Mouse (Mus musculus): ENCODE results near the gene Ston1. TPM values are rescaled to one million over a fixed set of nuclear protein-coding genes. Genes with fewer than 3 reads are reported as not detected.

Gene Ston1
- 9.9 and 10.7 TPM in 2 replicates for polyA plus RNA-seq (2014; fragmentation: Nextera tagmentation; extraction: Ambion mirVana)

DNA sequence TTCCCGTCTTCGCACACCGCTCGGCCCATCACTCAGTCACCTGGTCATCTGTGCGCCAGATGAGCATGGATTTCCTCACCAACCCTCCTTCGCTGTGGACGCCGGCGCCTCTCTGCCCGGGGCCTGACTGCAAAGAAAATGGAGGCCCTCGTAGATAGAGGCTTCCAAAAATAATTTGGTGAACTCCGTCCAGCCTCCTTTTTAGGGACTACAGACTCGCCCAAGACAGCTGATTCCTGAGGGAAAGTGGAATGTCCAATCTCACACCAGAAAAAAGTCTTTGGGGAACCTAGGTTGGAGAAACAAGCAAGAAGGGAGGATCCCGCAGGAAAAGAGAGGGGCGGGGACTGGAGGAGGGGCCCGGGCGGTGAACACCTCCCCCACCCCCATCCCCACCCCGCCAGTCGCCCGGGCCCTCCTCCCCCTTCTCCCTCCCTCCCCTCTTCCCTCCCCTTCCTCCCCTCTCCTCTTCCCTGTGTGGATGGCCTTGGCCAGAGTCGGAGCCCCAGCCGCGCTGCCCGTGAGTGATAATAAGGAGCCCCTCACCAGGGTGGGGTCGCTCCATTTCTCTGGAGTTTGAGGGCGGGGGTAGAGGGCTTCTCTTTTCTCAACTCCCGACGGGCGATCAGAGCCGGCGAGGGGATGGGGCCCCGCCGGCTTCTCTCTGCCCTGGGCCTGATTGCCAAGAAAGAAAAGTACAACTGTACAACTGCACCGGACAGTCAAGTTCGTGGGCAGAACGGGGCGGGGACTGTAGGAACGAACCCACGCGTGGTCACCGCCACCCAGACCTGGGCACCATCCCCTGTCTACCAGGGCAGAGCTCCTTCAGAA is at the start of gene Ston1:
TSS of gene Ston1 (plus strand) at position 463 of the 834 bp plus-strand sequence.
- 1% methylated on average over 41 of the region's 41 CpGs for WGBS
- peak; percentile 91 for ATAC-seq (replicated peaks; ENCODE audit: low FRiP score, low TSS enrichment, low read depth)
- Histone ChIP-seq H3K9me3 (ENCODE audit: control insufficient read depth, low read length) (no peaks in the 10 kb centered on the region), H3K9ac (ENCODE audit: low read length) (peak within 1 kb of the TSS; percentile 67), H3K4me1 (replicated peaks; ENCODE audit: control insufficient read depth, insufficient read depth, low read length) (peaks cover 7% of the 10 kb centered on the region; the same call in 1 of the 2 replicates), H3K4me3 (ENCODE audit: low read depth, low read length) (peak within 1 kb of the TSS; percentile 61), H3K4me2 (ENCODE audit: low read length) (peak within 1 kb of the TSS; percentile 84), H3K27me3 (replicated peaks; ENCODE audit: control insufficient read depth, insufficient read depth, low read length) (no peaks in the 10 kb centered on the region), H3K27ac (ENCODE audit: low read depth) (peak within 1 kb of the TSS; percentile 94), H3K36me3 (ENCODE audit: control insufficient read depth, insufficient read depth, low read length) (no peaks in the 10 kb centered on the region)
- peak; percentile 86 for DNase-seq (ENCODE audit: low spot score)

DNA sequence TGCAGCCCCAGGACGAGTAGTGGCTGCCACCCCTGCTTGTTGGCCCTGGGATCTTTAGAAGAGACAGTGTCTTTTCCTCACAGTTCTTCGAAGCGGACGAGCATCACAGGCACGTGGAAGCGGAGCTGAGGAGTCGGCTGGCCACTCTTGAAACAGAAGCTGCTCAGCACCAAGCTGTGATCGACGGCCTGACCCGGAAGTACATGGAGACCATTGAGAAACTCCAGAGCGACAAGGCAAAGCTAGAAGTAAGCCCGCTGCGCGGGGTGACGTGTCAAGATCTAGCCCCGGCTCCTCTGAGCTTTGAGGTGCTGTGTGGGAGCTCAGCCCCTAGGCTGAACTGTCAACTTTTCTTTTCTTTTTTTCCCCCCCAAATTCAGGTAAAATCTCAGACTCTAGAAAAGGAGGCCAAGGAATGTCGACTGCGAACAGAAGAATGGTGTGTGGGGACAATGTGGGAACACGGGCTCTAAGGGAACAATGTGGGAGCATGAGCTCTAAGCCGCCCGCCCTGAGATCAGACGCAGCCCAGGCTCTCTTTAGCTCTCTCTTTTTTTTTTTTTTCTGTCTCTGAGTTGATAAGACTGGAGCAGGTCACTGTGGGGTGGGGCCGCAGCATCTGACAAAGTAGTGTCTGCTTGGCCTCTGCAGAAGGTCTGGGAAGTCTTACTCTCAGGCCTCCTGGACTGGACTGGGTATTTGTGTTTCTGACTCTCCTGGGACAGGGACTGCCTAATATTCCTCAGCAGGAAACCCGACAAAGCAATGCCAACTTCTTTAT is 47.9 kb upstream of the Ston1 start:
- Histone ChIP-seq H3K9me3 (ENCODE audit: control insufficient read depth, low read length) (no peaks in the 10 kb centered on the region), H3K36me3 (ENCODE audit: control insufficient read depth, insufficient read depth, low read length) (peaks cover 51% of the 10 kb centered on the region), H3K4me2 (ENCODE audit: low read length) (no peak overlapping the region), H3K4me3 (ENCODE audit: low read depth, low read length) (no peak overlapping the region), H3K27ac (ENCODE audit: low read depth) (no peak overlapping the region), H3K4me1 (replicated peaks; ENCODE audit: control insufficient read depth, insufficient read depth, low read length) (peaks cover 14% of the 10 kb centered on the region), H3K27me3 (replicated peaks; ENCODE audit: control insufficient read depth, insufficient read depth, low read length) (no peaks in the 10 kb centered on the region), H3K9ac (ENCODE audit: low read length) (no peak overlapping the region)
- 70% methylated on average over 24 of the region's 24 CpGs for WGBS
- ATAC-seq (replicated peaks; ENCODE audit: low FRiP score, low TSS enrichment, low read depth) (no peak), DNase-seq (ENCODE audit: low spot score) (no peak)

DNA sequence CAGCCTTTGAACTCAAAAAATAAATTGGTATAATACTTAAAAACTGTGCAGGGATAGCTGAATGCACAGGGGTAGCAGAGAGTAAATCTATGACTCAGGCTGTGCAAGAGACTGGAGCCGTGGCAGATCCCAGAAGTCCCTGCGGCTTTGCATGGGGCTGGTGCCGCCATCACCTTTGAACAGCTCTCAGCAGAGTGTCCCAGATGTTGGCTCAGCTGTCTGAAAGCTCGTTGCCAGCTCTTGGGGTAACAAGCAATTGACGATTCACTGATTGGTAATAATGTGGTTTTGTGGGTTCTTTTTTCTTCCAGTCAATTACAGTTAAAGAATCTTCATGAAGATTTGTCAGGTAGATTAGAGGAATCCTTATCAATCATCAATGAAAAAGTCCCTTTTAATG is 47.1 kb upstream of the Ston1 start:
- Histone ChIP-seq H3K27ac (ENCODE audit: low read depth) (no peak overlapping the region), H3K27me3 (replicated peaks; ENCODE audit: control insufficient read depth, insufficient read depth, low read length) (no peaks in the 10 kb centered on the region), H3K4me1 (replicated peaks; ENCODE audit: control insufficient read depth, insufficient read depth, low read length) (peaks cover 14% of the 10 kb centered on the region), H3K36me3 (ENCODE audit: control insufficient read depth, insufficient read depth, low read length) (peaks cover 51% of the 10 kb centered on the region), H3K4me2 (ENCODE audit: low read length) (no peak overlapping the region), H3K9me3 (ENCODE audit: control insufficient read depth, low read length) (no peaks in the 10 kb centered on the region), H3K4me3 (ENCODE audit: low read depth, low read length) (no peak overlapping the region), H3K9ac (ENCODE audit: low read length) (no peak overlapping the region)
- no peak for ATAC-seq (replicated peaks; ENCODE audit: low FRiP score, low TSS enrichment, low read depth)
- WGBS, result 73% methylated on average over 5 of the region's 5 CpGs
- no peak for DNase-seq (ENCODE audit: low spot score)

DNA sequence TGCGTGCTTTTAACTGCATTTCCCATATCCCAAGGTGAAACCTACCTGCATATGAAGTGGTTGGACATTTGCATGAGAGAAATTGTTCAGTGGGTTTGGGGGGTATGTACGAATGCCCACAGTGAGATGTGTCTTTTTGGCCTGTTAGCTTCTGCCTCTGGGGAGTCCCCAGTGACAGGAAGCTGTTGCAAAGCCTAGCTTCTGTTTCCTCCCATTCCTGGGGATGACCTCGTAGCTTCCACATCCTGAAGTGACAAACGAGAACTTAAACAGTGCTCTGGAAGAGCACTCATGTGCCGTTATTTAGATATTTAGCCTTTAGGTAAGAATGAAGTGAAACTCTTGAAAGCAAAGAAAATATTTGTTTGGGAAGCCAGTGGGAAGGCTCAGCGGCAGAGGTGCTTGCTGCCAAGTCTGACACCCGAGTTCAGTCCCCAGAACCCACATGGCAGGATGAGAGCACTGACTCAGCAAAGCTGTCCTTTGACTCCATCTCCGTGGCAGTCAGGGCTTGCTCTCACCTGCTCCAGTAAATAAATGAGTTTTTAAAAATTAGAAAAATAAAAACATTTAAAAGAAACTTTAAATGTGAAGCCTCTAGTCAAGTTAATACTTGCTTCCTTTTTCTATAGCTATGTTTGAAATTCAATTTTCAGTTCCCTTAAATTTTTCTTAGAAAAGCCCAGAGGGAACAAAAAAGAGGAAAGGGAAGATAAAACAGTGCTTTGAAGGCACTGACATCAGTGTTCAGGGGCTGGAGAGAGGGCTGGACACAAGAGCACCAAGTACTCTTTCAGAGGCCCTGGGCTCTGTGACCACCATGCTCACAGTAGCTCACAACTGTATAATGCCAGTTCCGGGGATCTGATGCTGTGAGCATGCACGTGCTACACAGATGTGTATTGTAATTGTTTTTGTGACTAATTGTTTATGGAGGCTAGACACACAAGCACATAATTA is 46.2 kb upstream of the Ston1 start:
- no peak overlapping the region for H3K4me2 ChIP-seq (ENCODE audit: low read length)
- no peak for DNase-seq (ENCODE audit: low spot score)

DNA sequence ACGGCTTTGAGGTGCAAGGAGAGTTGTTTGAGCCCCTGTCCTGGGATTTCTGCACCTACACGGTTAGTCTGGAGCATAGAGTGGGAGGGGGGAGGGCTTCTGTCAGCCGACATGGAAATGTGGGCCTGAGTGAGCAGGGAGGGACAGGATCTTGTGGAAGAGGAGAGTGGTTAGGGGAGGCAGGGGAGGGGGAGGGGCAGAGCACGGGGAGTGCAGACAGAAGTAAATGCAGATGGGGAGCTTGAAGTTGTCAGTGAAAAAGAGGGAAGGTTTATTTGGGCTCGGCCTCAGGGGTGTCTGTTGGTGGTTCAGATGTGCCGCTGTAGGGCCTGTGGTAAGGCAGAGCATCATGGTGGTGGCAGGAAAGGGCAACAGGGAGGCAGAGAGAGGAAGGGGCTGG is 44.9 kb upstream of the Ston1 start:
- no peak overlapping the region for H3K9ac ChIP-seq (ENCODE audit: low read length)
- peaks cover 58% of the 10 kb centered on the region for H3K36me3 ChIP-seq (ENCODE audit: control insufficient read depth, insufficient read depth, low read length)
- DNase-seq (ENCODE audit: low spot score), result no peak
- H3K4me2 ChIP-seq (ENCODE audit: low read length), result no peak overlapping the region
- H3K27ac ChIP-seq (ENCODE audit: low read depth), result no peak overlapping the region
- WGBS, result 24% methylated on average over 6 of the region's 6 CpGs
- H3K4me1 ChIP-seq (replicated peaks; ENCODE audit: control insufficient read depth, insufficient read depth, low read length), result peaks cover 14% of the 10 kb centered on the region
- no peak for ATAC-seq (replicated peaks; ENCODE audit: low FRiP score, low TSS enrichment, low read depth)
- H3K27me3 ChIP-seq (replicated peaks; ENCODE audit: control insufficient read depth, insufficient read depth, low read length), result no peaks in the 10 kb centered on the region
- H3K4me3 ChIP-seq (ENCODE audit: low read depth, low read length), result no peak overlapping the region
- H3K9me3 ChIP-seq (ENCODE audit: control insufficient read depth, low read length), result no peaks in the 10 kb centered on the region

More for the DNA sequence above, 46.2 kb upstream of the Ston1 start:
- Histone ChIP-seq H3K27ac (ENCODE audit: low read depth) (no peak overlapping the region), H3K9me3 (ENCODE audit: control insufficient read depth, low read length) (no peaks in the 10 kb centered on the region), H3K27me3 (replicated peaks; ENCODE audit: control insufficient read depth, insufficient read depth, low read length) (no peaks in the 10 kb centered on the region), H3K9ac (ENCODE audit: low read length) (no peak overlapping the region), H3K4me1 (replicated peaks; ENCODE audit: control insufficient read depth, insufficient read depth, low read length) (peaks cover 14% of the 10 kb centered on the region), H3K36me3 (ENCODE audit: control insufficient read depth, insufficient read depth, low read length) (peaks cover 52% of the 10 kb centered on the region), H3K4me3 (ENCODE audit: low read depth, low read length) (no peak overlapping the region)
- WGBS, result 51% methylated on average over 10 of the region's 10 CpGs
- ATAC-seq (replicated peaks; ENCODE audit: low FRiP score, low TSS enrichment, low read depth), result no peak

DNA sequence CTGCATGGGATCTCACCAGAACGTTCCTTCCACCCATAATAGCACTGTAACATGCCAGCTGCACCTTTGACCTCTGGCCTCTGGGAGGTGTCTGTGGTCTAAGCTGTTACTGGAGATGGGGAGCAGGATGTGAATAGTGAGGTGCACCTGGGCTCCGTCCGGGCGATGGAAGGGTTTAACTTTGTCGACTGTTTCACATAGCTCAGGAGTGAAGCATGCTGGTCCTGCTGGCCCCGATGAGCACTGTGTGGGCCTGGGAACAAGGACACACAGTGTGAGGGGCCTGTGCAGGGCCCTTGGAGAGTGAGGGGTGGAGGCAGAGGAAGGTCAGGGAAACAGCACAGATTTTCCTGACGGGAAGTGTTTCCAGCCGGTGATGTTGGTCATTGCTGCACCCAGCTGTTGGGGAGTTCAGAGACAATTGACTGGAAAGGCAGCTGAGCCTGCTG is 44.5 kb upstream of the Ston1 start:
- peak overlapping the region; percentile 1; the same call in 1 of the 2 replicates for H3K27ac ChIP-seq (ENCODE audit: low read depth)
- 34% methylated on average over 8 of the region's 8 CpGs for WGBS
- DNase-seq (ENCODE audit: low spot score) (no peak), ATAC-seq (replicated peaks; ENCODE audit: low FRiP score, low TSS enrichment, low read depth) (0 out of 2 replicates have a peak, but pooled peaks have one; percentile 41)
- no peak overlapping the region for H3K4me2 ChIP-seq (ENCODE audit: low read length)
- H3K36me3 ChIP-seq (ENCODE audit: control insufficient read depth, insufficient read depth, low read length), result peaks cover 53% of the 10 kb centered on the region
- no peak overlapping the region for H3K4me3 ChIP-seq (ENCODE audit: low read depth, low read length)
- peaks cover 14% of the 10 kb centered on the region for H3K4me1 ChIP-seq (replicated peaks; ENCODE audit: control insufficient read depth, insufficient read depth, low read length)
- no peak overlapping the region for H3K9ac ChIP-seq (ENCODE audit: low read length)
- H3K9me3 ChIP-seq (ENCODE audit: control insufficient read depth, low read length), result no peaks in the 10 kb centered on the region
- H3K27me3 ChIP-seq (replicated peaks; ENCODE audit: control insufficient read depth, insufficient read depth, low read length), result no peaks in the 10 kb centered on the region

DNA sequence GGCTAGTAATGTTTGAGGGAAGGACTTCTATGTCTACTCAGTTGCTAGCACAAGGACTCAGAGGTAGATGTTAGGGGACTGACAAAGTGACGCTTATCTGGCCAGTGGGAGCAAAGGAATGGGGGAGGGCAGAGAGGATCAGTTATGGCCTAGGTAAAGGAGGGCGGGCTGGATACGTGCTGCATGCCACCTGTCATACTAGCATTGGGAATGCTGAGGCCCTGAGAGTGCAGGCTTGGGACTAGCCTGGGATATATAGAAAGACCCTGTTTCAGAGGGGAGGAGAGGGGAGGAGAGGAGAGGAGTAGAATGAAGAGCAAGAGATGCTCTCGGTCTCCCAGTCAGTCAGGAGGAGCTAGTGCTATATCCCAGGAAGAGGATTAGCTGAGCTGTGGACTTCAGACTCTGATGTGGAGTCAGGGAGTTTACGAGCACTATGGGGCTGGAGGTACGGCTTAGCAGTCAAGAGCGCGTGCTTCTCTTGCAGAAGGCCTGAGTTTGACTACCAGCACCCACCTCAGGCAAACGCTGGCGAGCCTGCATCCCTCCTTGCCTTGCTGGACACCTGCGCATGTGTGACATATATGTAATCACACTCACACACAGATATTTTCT is 43.9 kb upstream of the Ston1 start:
- Histone ChIP-seq H3K27ac (ENCODE audit: low read depth) (peak overlapping the region; percentile 1; the same call in 1 of the 2 replicates), H3K4me3 (ENCODE audit: low read depth, low read length) (no peak overlapping the region), H3K4me1 (replicated peaks; ENCODE audit: control insufficient read depth, insufficient read depth, low read length) (peaks cover 14% of the 10 kb centered on the region), H3K9ac (ENCODE audit: low read length) (no peak overlapping the region), H3K27me3 (replicated peaks; ENCODE audit: control insufficient read depth, insufficient read depth, low read length) (no peaks in the 10 kb centered on the region), H3K4me2 (ENCODE audit: low read length) (no peak overlapping the region), H3K36me3 (ENCODE audit: control insufficient read depth, insufficient read depth, low read length) (peaks cover 50% of the 10 kb centered on the region), H3K9me3 (ENCODE audit: control insufficient read depth, low read length) (no peaks in the 10 kb centered on the region)
- ATAC-seq (replicated peaks; ENCODE audit: low FRiP score, low TSS enrichment, low read depth) (peak; percentile 65), DNase-seq (ENCODE audit: low spot score) (no peak)
- WGBS, result 80% methylated on average over 11 of the region's 11 CpGs

All from intestine, embryonic 14.5 days (tissue).